Mouse (Mus musculus) heart, adult 2 months (tissue): Measurements from ENCODE around the gene Kcnj5.

Source experiments
- CTCF ChIP-seq: fragments of 200-600 bp; IDR thresholded peaks from 2 replicates; pipeline ENCODE4 v1.8.1; 2022; ENCODE audit warnings: antibody characterized with exemption, mild to moderate bottlenecking, moderate library complexity
- EP300 ChIP-seq: fragments of 200-500 bp; IDR thresholded peaks from 2 replicates; pipeline ENCODE4 v1.6.1; 2011; ENCODE audit warnings: low read depth, low read length, control low read depth; ENCODE audit not compliant: insufficient read depth
- POLR2A ChIP-seq: fragments of 200-500 bp; IDR thresholded peaks from 2 replicates; pipeline ENCODE4 v1.6.1; 2011; ENCODE audit warnings: mild to moderate bottlenecking, low read depth, low read length, control low read depth; ENCODE audit not compliant: insufficient read depth

DNA sequence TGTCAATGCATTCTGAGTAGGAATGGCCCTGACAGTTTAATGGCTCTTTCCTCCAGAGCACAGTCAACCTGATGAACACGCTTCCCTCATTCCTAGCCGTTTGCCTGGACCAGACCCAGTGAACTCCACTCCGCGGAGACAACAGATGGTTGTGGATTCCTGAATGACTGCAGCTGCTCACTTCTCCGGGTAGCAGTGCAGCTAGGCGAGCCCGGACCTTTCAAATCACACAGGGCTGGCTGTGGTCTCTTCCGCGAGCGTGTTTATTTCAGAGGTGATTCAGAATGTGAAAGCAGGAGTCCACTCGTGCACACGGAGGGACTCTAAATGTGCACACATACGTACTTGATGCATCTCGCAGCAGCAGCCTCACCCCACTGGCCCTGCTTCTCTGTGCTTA lies 32.4 kb downstream of the Kcnj5 start:
- no peak for TF ChIP-seq CTCF
- TF ChIP-seq POLR2A: no peak
- no peak for TF ChIP-seq EP300
